In the genomic region with DNA sequence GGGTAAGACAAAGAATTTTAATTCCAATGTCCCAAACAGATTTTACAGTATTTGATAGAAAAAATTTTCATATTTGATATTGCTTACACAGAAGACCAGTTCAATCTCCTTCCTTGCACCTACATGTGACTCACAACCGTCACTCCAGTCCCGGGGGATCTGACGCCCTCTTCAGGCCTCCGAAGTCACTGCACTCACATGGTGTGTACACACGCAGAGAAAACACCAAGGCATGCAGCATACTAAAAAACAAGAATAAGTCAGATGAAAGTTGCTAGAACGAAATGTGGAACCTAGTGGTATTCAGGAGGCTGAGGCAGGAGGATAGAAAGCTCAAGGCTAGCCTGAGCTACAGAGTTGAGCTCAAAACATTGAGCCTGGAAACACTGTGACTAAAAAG, we compare ENCODE assay signal across 21 mouse cellular contexts. TPM values are rescaled to one million over a fixed set of nuclear protein-coding genes. Genes with fewer than 3 reads are reported as not detected.
DNase-seq lines count a peak whose midpoint lies in the region; ATAC-seq and TF ChIP-seq lines count a peak whose summit lies in the region.
"Had no signal": no experiment of that assay in that cellular context is flagged by ENCODE, and none has a peak within 500 bp of the region (broad histone marks: within the 10 kb centered on the region; RNA-seq: fewer than 3 reads in every experiment).

No protein-coding gene starts in this region.

- peaks cover 79% of the 10 kb centered on the region for H3K4me1 ChIP-seq in liver, embryonic 13.5 days (replicated peaks)
- H3K4me1 ChIP-seq in liver, embryonic 12.5 days: peaks cover 78% of the 10 kb centered on the region
- peaks cover 3% of the 10 kb centered on the region for H3K4me1 ChIP-seq in testis, adult 2 months (ENCODE audit: control insufficient read depth, insufficient read depth, low read length)
- H3K4me1 ChIP-seq in MEL (ENCODE audit: control insufficient read depth in 1 of 2, insufficient read depth in 2 of 2, low read length in 2 of 2): peaks cover 3 to 25% of the 10 kb centered on the region in 2 experiments; a peak in 3 of 4 replicates
- H3K4me1 ChIP-seq in hindbrain, embryonic 10.5 days (replicated peaks): peaks cover 49% of the 10 kb centered on the region
- H3K4me1 ChIP-seq: hindbrain, embryonic 15.5 days had no signal

- peaks cover 5% of the 10 kb centered on the region; the same call in 1 of the 2 replicates for H3K9me3 ChIP-seq in liver, embryonic 13.5 days (replicated peaks)
- no peaks in the 10 kb centered on the region for H3K9me3 ChIP-seq in liver, embryonic 12.5 days (replicated peaks)
- no peaks in the 10 kb centered on the region for H3K9me3 ChIP-seq in MEL (replicated peaks; ENCODE audit: insufficient read depth, low read length)
- H3K9me3 ChIP-seq in hindbrain, embryonic 10.5 days: 0 out of 2 replicates have a peak, but pooled peaks cover 3% of the 10 kb centered on the region
- H3K9me3 ChIP-seq: embryonic facial prominence, embryonic 13.5 days; forebrain, embryonic 12.5 days; G1E; hindbrain, embryonic 15.5 days had no signal

- peak; percentile 42; the same call in 1 of the 2 replicates for TF ChIP-seq CTCF in testis, adult 2 months (IDR thresholded peaks at IDR 0.05; ENCODE audit: control insufficient read depth, insufficient read depth, insufficient replicate concordance, low read depth, low read length)
- peak in 2 of 3 experiments; percentile 16 to 17; a peak in 3 of 6 replicates for TF ChIP-seq CTCF in MEL (IDR thresholded peaks at IDR 0.05 in 2 of 3, conservative IDR thresholded peaks at IDR 0.05 in 1 of 3; ENCODE audit: control insufficient read depth in 1 of 3, insufficient read depth in 1 of 3, low read depth in 2 of 3, low read length in 3 of 3, poor library complexity in 1 of 3, severe bottlenecking in 1 of 3)

- no peak for ATAC-seq in liver, embryonic 13.5 days (ENCODE audit: low read depth)
- ATAC-seq in liver, embryonic 12.5 days: no peak

- DNase-seq in liver, embryonic 13.5 days: no peak
- no peak for DNase-seq in testis, postnatal 10 days (ENCODE audit: low spot score)
- DNase-seq in MEL (ENCODE audit: low read depth, low spot score): no peak
- DNase-seq in hindbrain, embryonic 10.5 days (ENCODE audit: low spot score): no peak
- DNase-seq in neural tube, embryonic 10.5 days (ENCODE audit: extremely low spot score, low spot score): no peak
- DNase-seq: adrenal gland, postnatal 10 days; cerebellum, adult 2 months; cerebellum, postnatal 25 days; gastrocnemius, postnatal 25 days; heart, adult 2 months; kidney, adult 9 months; kidney, postnatal 36 days; liver, postnatal 0 days had no signal

- TF ChIP-seq EP300 in MEL (IDR thresholded peaks at IDR 0.05; ENCODE audit: low read depth in 1 of 2, low read length in 2 of 2): no peak

- H3K4me2 ChIP-seq in liver, embryonic 13.5 days: no peak overlapping the region
- H3K4me2 ChIP-seq in liver, embryonic 12.5 days: no peak overlapping the region
- H3K4me2 ChIP-seq: embryonic facial prominence, embryonic 13.5 days; forebrain, embryonic 12.5 days; hindbrain, embryonic 15.5 days had no signal

- no peak overlapping the region for H3K9ac ChIP-seq in liver, embryonic 13.5 days
- H3K9ac ChIP-seq in liver, embryonic 12.5 days: no peak overlapping the region
- no peak overlapping the region for H3K9ac ChIP-seq in MEL (ENCODE audit: control insufficient read depth, low read depth, low read length, poor library complexity, severe bottlenecking)
- H3K9ac ChIP-seq: embryonic facial prominence, embryonic 13.5 days; forebrain, embryonic 12.5 days; hindbrain, embryonic 15.5 days; liver, postnatal 0 days had no signal

- H3K79me2 ChIP-seq in MEL (ENCODE audit: control insufficient read depth, insufficient read depth, low read length, poor library complexity): no peaks in the 10 kb centered on the region

- H3K27me3 ChIP-seq in liver, embryonic 13.5 days: peaks cover 13% of the 10 kb centered on the region; the same call in 1 of the 2 replicates
- peaks cover 14% of the 10 kb centered on the region; the same call in 1 of the 2 replicates for H3K27me3 ChIP-seq in liver, embryonic 12.5 days (replicated peaks)
- no peaks in the 10 kb centered on the region for H3K27me3 ChIP-seq in testis, adult 2 months (ENCODE audit: control insufficient read depth, insufficient read depth, low read length)
- no peaks in the 10 kb centered on the region for H3K27me3 ChIP-seq in MEL (ENCODE audit: control insufficient read depth in 1 of 2, insufficient read depth in 2 of 2, low read length in 2 of 2)
- no peaks in the 10 kb centered on the region for H3K27me3 ChIP-seq in hindbrain, embryonic 10.5 days (ENCODE audit: insufficient read depth, poor library complexity, severe bottlenecking)
- H3K27me3 ChIP-seq: embryonic facial prominence, embryonic 13.5 days; forebrain, embryonic 12.5 days; hindbrain, embryonic 15.5 days had no signal

- H3K4me3 ChIP-seq in liver, embryonic 13.5 days (replicated peaks): no peak overlapping the region
- H3K4me3 ChIP-seq in liver, embryonic 12.5 days: no peak overlapping the region
- peak overlapping the region; percentile 14 for H3K4me3 ChIP-seq in testis, adult 2 months (ENCODE audit: control insufficient read depth, low read depth, low read length)
- H3K4me3 ChIP-seq in MEL (ENCODE audit: control insufficient read depth in 1 of 2, insufficient read depth in 1 of 2, low read depth in 2 of 2, low read length in 2 of 2): no peak overlapping the region
- no peak overlapping the region for H3K4me3 ChIP-seq in hindbrain, embryonic 10.5 days
- H3K4me3 ChIP-seq: embryonic facial prominence, embryonic 13.5 days; erythroblast, embryonic 14.5 days; forebrain, embryonic 12.5 days; heart, adult 2 months; hindbrain, embryonic 15.5 days; left cerebral cortex, adult 2 months had no signal

- TF ChIP-seq POLR2A in testis, adult 2 months (IDR thresholded peaks at IDR 0.05; ENCODE audit: control insufficient read depth, low read depth, low read length): no peak
- no peak for TF ChIP-seq POLR2A in MEL (IDR thresholded peaks at IDR 0.05; ENCODE audit: control insufficient read depth in 1 of 2, insufficient read depth in 1 of 2, low read depth in 1 of 2, low read length in 2 of 2, poor library complexity in 1 of 2)

- no peak for TF ChIP-seq RAD21 in MEL (IDR thresholded peaks at IDR 0.05; ENCODE audit: low read depth, low read length)

- peak overlapping the region; percentile 99; the same call in 1 of the 2 replicates for H3K27ac ChIP-seq in liver, embryonic 13.5 days
- H3K27ac ChIP-seq in liver, embryonic 12.5 days: no peak overlapping the region
- H3K27ac ChIP-seq in testis, adult 2 months (ENCODE audit: control insufficient read depth, insufficient read depth, low read depth, low read length): no peak overlapping the region
- H3K27ac ChIP-seq in MEL (ENCODE audit: control insufficient read depth, low read depth, low read length): no peak overlapping the region
- no peak overlapping the region for H3K27ac ChIP-seq in hindbrain, embryonic 10.5 days
- H3K27ac ChIP-seq: embryonic facial prominence, embryonic 13.5 days; forebrain, embryonic 12.5 days; heart, adult 2 months; hindbrain, embryonic 15.5 days; left cerebral cortex, adult 2 months had no signal

- peaks cover 2% of the 10 kb centered on the region; the same call in 1 of the 2 replicates for H3K36me3 ChIP-seq in liver, embryonic 13.5 days
- H3K36me3 ChIP-seq in liver, embryonic 12.5 days: no peaks in the 10 kb centered on the region
- no peaks in the 10 kb centered on the region for H3K36me3 ChIP-seq in testis, adult 2 months (ENCODE audit: control insufficient read depth, insufficient read depth, low read length)
- H3K36me3 ChIP-seq in MEL (ENCODE audit: control insufficient read depth in 1 of 2, insufficient read depth in 2 of 2, low read length in 2 of 2): peaks cover 0 to 13% of the 10 kb centered on the region in 2 experiments; a peak in 2 of 4 replicates
- H3K36me3 ChIP-seq in hindbrain, embryonic 10.5 days: no peaks in the 10 kb centered on the region
- H3K36me3 ChIP-seq: embryonic facial prominence, embryonic 13.5 days; forebrain, embryonic 12.5 days; G1E; hindbrain, embryonic 15.5 days had no signal

- 87% methylated on average over 6 of the region's 6 CpGs for WGBS in liver, embryonic 13.5 days (ENCODE audit: insufficient replicate concordance)
- WGBS in liver, embryonic 12.5 days (ENCODE audit: insufficient replicate concordance): 90% methylated on average over 6 of the region's 6 CpGs
- 96% methylated on average over 6 of the region's 6 CpGs for WGBS in hindbrain, embryonic 10.5 days

TF ChIP-seq in MEL, 35 proteins besides CTCF, POLR2A, EP300 and RAD21 (continues in another document):
- TF ChIP-seq MAZ (IDR thresholded peaks at IDR 0.05; ENCODE audit: low read depth, low read length) (no peak), TAL1 (IDR thresholded peaks at IDR 0.05; ENCODE audit: low read length) (no peak), SMC3 (IDR thresholded peaks at IDR 0.05; ENCODE audit: low read depth, low read length) (no peak), NELFE (IDR thresholded peaks at IDR 0.05; ENCODE audit: low read depth, low read length) (no peak), USF2 (IDR thresholded peaks at IDR 0.05; ENCODE audit: borderline replicate concordance in 1 of 2, insufficient read depth in 1 of 2, low read depth in 1 of 2, low read length in 2 of 2) (no peak), BHLHE40 (IDR thresholded peaks at IDR 0.05; ENCODE audit: borderline replicate concordance, low read depth, low read length) (no peak), ZC3H11A (IDR thresholded peaks at IDR 0.05; ENCODE audit: low read depth, low read length) (no peak), E2F4 (IDR thresholded peaks at IDR 0.05; ENCODE audit: borderline replicate concordance, low read depth, low read length) (no peak), TBP (IDR thresholded peaks at IDR 0.05; ENCODE audit: low read depth, low read length) (no peak), ZKSCAN1 (IDR thresholded peaks at IDR 0.05; ENCODE audit: low read depth, low read length) (no peak), ZNF384 (IDR thresholded peaks at IDR 0.05; ENCODE audit: low read depth, low read length) (no peak), CHD2 (IDR thresholded peaks at IDR 0.05; ENCODE audit: low read length) (no peak), MAFK (IDR thresholded peaks at IDR 0.05; ENCODE audit: borderline replicate concordance, low read depth, low read length) (no peak), GABPA (IDR thresholded peaks at IDR 0.05; ENCODE audit: low read depth, low read length) (no peak), MAX (IDR thresholded peaks at IDR 0.05; ENCODE audit: low read length) (no peak), USF1 (IDR thresholded peaks at IDR 0.05; ENCODE audit: low read depth, low read length) (no peak)

RNA-seq across cellular contexts. Expression of gene Pim1, which starts 59.7 kb away (rescaled TPM):
- polyA plus RNA-seq in liver, embryonic 13.5 days (2015; fragmentation: Nextera tagmentation; extraction: Ambion mirVana): 105 and 110 TPM in 2 replicates
- 112 and 114 TPM in 2 replicates for polyA plus RNA-seq in liver, embryonic 12.5 days (2016; fragmentation: Nextera tagmentation; extraction: Ambion mirVana)
- 87.2 and 99.7 TPM in 2 replicates for polyA plus RNA-seq in testis, adult 2 months (2012; rRNA removed)
- total RNA-seq in MEL (2012; rRNA removed): 27.8 and 30.6 TPM in 2 replicates
- 10 to 100 TPM in 1 of 2 experiments, not detected in 1; 52.1 TPM for polyA plus RNA-seq in MEL (2012; ENCODE audit: insufficient read depth in 1 of 2, insufficient read length in 2 of 2, low read depth in 1 of 2, low replicate concordance in 2 of 2, missing spikeins in 1 of 2)
- 25.0 and 30.5 TPM in 2 replicates for polyA plus RNA-seq in hindbrain, embryonic 10.5 days (2016; fragmentation: Nextera tagmentation; extraction: Ambion mirVana)
